Mouse (Mus musculus) ES-Bruce4 (cell line): Measurements from ENCODE around the gene Onecut3.

ENCODE experiments used
- CTCF ChIP-seq: IDR thresholded peaks from one replicate; pipeline ENCODE4 v1.8.1; 2011; ENCODE audit warnings: low read depth, low read length
- POLR2A ChIP-seq: IDR thresholded peaks from one replicate; pipeline ENCODE4 v1.8.1; 2011; ENCODE audit warnings: low read length; ENCODE audit not compliant: insufficient read depth

- TF ChIP-seq CTCF (no peak), POLR2A (no peak)
Observed at GRCm38 (mm10) chr10:80459671-80460070, 35.0 kb upstream of the Onecut3 start.
